Mouse (Mus musculus) MEL (cell line): ENCODE results near the gene Stk4. TPM values are rescaled to one million over a fixed set of nuclear protein-coding genes. Genes with fewer than 3 reads are reported as not detected.

Experiments
- DNase-seq: peaks from one replicate; pipeline ENCODE4 v3.0.0; 2011; ENCODE audit warnings: low read depth, low spot score
- H3K27ac ChIP-seq: 2 replicates; pipeline ENCODE4 v1.5.1; 2012; ENCODE audit warnings: low read depth, mild to moderate bottlenecking, control low read depth, low read length, moderate library complexity; ENCODE audit not compliant: control insufficient read depth
- H3K27me3 ChIP-seq, 2 experiments: fragments of 150-350 bp in 1 of 2; sonication (generic) in 1 of 2; 2 replicates each; pipeline ENCODE4 v1.6.1; 2012; ENCODE audit warnings: low read length in 2 of 2, mild to moderate bottlenecking in 2 of 2, improper control_type of control experiment in 1 of 2, moderate library complexity in 1 of 2; ENCODE audit not compliant: insufficient read depth in 2 of 2, control insufficient read depth in 1 of 2
- H3K36me3 ChIP-seq, 2 experiments: 2 replicates each; pipeline ENCODE4 v1.6.1; 2012 to 2014; ENCODE audit warnings: low read length in 2 of 2, improper control_type of control experiment in 1 of 2, inconsistent platforms in 1 of 2, mild to moderate bottlenecking in 1 of 2; ENCODE audit not compliant: insufficient read depth in 2 of 2, control insufficient read depth in 1 of 2
- H3K4me1 ChIP-seq, 2 experiments: fragments of 150-350 bp in 1 of 2; sonication (generic) in 1 of 2; 2 replicates each; pipeline ENCODE4 v1.6.1; 2012; ENCODE audit warnings: low read length in 2 of 2, improper control_type of control experiment in 1 of 2, mild to moderate bottlenecking in 1 of 2; ENCODE audit not compliant: insufficient read depth in 2 of 2, control insufficient read depth in 1 of 2
- H3K4me3 ChIP-seq, 2 experiments: fragments of 150-350 bp in 1 of 2; sonication (generic) in 1 of 2; 2 replicates each; pipeline ENCODE4 v1.5.1; 2012; ENCODE audit warnings: low read depth in 2 of 2, low read length in 2 of 2, mild to moderate bottlenecking in 2 of 2, moderate library complexity in 2 of 2, control low read depth in 1 of 2, improper control_type of control experiment in 1 of 2; ENCODE audit not compliant: control insufficient read depth in 1 of 2, insufficient read depth in 1 of 2
- H3K79me2 ChIP-seq: 2 replicates; pipeline ENCODE4 v1.6.1; 2012; ENCODE audit warnings: mild to moderate bottlenecking, low read length, moderate library complexity; ENCODE audit not compliant: control insufficient read depth, poor library complexity, insufficient read depth
- H3K9ac ChIP-seq: 2 replicates; pipeline ENCODE4 v1.6.1; 2012; ENCODE audit warnings: low read depth, mild to moderate bottlenecking, control low read depth, low read length, moderate library complexity; ENCODE audit not compliant: control insufficient read depth, poor library complexity, severe bottlenecking
- H3K9me3 ChIP-seq: fragments of 150-350 bp; sonication (generic); replicated peaks from 2 replicates; pipeline ENCODE4 v1.6.1; 2012; ENCODE audit warnings: mild to moderate bottlenecking, low read length, improper control_type of control experiment, moderate library complexity; ENCODE audit not compliant: insufficient read depth
- BHLHE40 ChIP-seq: IDR thresholded peaks from 2 replicates; pipeline ENCODE4 v1.6.1; 2012; ENCODE audit warnings: low read depth, mild to moderate bottlenecking, inconsistent platforms, low read length, improper control_type of control experiment, borderline replicate concordance
- CHD1 ChIP-seq: IDR thresholded peaks from 2 replicates; pipeline ENCODE4 v1.6.1; 2012; ENCODE audit warnings: low read depth, mild to moderate bottlenecking, inconsistent platforms, low read length, improper control_type of control experiment
- CTCF ChIP-seq, 3 experiments: IDR thresholded peaks in 2 of 3; conservative IDR thresholded peaks in 1 of 3; 2 replicates each; pipeline ENCODE4 v1.5.1; 2011 to 2012; ENCODE audit warnings: low read length in 3 of 3, low read depth in 2 of 3, mild to moderate bottlenecking in 2 of 3, improper control_type of control experiment in 1 of 3, inconsistent platforms in 1 of 3, mixed read lengths in 1 of 3, moderate library complexity in 1 of 3; ENCODE audit not compliant: control insufficient read depth in 1 of 3, insufficient read depth in 1 of 3, poor library complexity in 1 of 3, severe bottlenecking in 1 of 3
- E2F4 ChIP-seq: IDR thresholded peaks from 2 replicates; pipeline ENCODE4 v1.6.1; 2011; ENCODE audit warnings: low read depth, low read length, improper control_type of control experiment, borderline replicate concordance
- ELF1 ChIP-seq: IDR thresholded peaks from 2 replicates; pipeline ENCODE4 v1.6.1; 2014; ENCODE audit warnings: low read depth, mild to moderate bottlenecking, inconsistent platforms, low read length, improper control_type of control experiment, moderate library complexity
- EP300 ChIP-seq, 2 experiments: IDR thresholded peaks; 2 replicates each; pipeline ENCODE4 v1.6.1; 2011; ENCODE audit warnings: improper control_type of control experiment in 2 of 2, low read length in 2 of 2, low read depth in 1 of 2, mild to moderate bottlenecking in 1 of 2
- ETS1 ChIP-seq: IDR thresholded peaks from 2 replicates; pipeline ENCODE4 v1.6.1; 2012; ENCODE audit warnings: low read depth, mild to moderate bottlenecking, inconsistent platforms, low read length, improper control_type of control experiment, moderate library complexity
- GABPA ChIP-seq: IDR thresholded peaks from 2 replicates; pipeline ENCODE4 v1.6.1; 2012; ENCODE audit warnings: low read depth, mild to moderate bottlenecking, inconsistent platforms, low read length, improper control_type of control experiment, moderate library complexity
- GATA1 ChIP-seq: IDR thresholded peaks from 2 replicates; pipeline ENCODE4 v1.6.1; 2011; ENCODE audit warnings: low read depth, low read length, improper control_type of control experiment
- HCFC1 ChIP-seq: IDR thresholded peaks from 2 replicates; pipeline ENCODE4 v1.6.1; 2012; ENCODE audit warnings: low read depth, mild to moderate bottlenecking, inconsistent platforms, low read length, improper control_type of control experiment, moderate library complexity
- JUND ChIP-seq: IDR thresholded peaks from 2 replicates; pipeline ENCODE4 v1.6.1; 2011; ENCODE audit warnings: low read depth, mild to moderate bottlenecking, improper control_type of control experiment, low read length
- KAT2A ChIP-seq: conservative IDR thresholded peaks from 2 replicates; pipeline ENCODE4 v1.6.1; 2012; ENCODE audit warnings: low read depth, low read length, improper control_type of control experiment, inconsistent platforms
- MAFK ChIP-seq: IDR thresholded peaks from 2 replicates; pipeline ENCODE4 v1.6.1; 2011; ENCODE audit warnings: low read depth, mild to moderate bottlenecking, low read length, improper control_type of control experiment, borderline replicate concordance
- MAX ChIP-seq: IDR thresholded peaks from 2 replicates; pipeline ENCODE4 v1.6.1; 2011; ENCODE audit warnings: low read length, improper control_type of control experiment
- MAZ ChIP-seq: IDR thresholded peaks from 2 replicates; pipeline ENCODE4 v1.6.1; 2012; ENCODE audit warnings: low read depth, mild to moderate bottlenecking, inconsistent platforms, low read length, improper control_type of control experiment
- MEF2A ChIP-seq: IDR thresholded peaks from 2 replicates; pipeline ENCODE4 v1.6.1; 2014; ENCODE audit warnings: low read depth, mild to moderate bottlenecking, inconsistent platforms, low read length, improper control_type of control experiment; ENCODE audit not compliant: poor library complexity, insufficient replicate concordance, severe bottlenecking; ENCODE audit errors: extremely low read depth
- MXI1 ChIP-seq: IDR thresholded peaks from 2 replicates; pipeline ENCODE4 v1.6.1; 2011; ENCODE audit warnings: mild to moderate bottlenecking, low read depth, low read length, improper control_type of control experiment
- MYB ChIP-seq: IDR thresholded peaks from 2 replicates; pipeline ENCODE4 v1.6.1; 2011; ENCODE audit warnings: mild to moderate bottlenecking, low read depth, low read length, improper control_type of control experiment
- NELFE ChIP-seq: IDR thresholded peaks from 2 replicates; pipeline ENCODE4 v1.6.1; 2011; ENCODE audit warnings: low read depth, low read length, improper control_type of control experiment
- POLR2A ChIP-seq, 2 experiments: IDR thresholded peaks; 2 replicates each; pipeline ENCODE4 v1.6.1; 2011 to 2012; ENCODE audit warnings: low read length in 2 of 2, mild to moderate bottlenecking in 2 of 2, control low read depth in 1 of 2, improper control_type of control experiment in 1 of 2, low read depth in 1 of 2, moderate library complexity in 1 of 2; ENCODE audit not compliant: control insufficient read depth in 1 of 2, insufficient read depth in 1 of 2, poor library complexity in 1 of 2
- POLR2AphosphoS2 ChIP-seq: IDR thresholded peaks from 2 replicates; pipeline ENCODE4 v1.6.1; 2011; ENCODE audit warnings: low read length, improper control_type of control experiment
- POLR2AphosphoS5 ChIP-seq: IDR thresholded peaks from 2 replicates; pipeline ENCODE4 v1.6.1; 2012; ENCODE audit warnings: low read depth, borderline replicate concordance, mild to moderate bottlenecking, inconsistent platforms, low read length, moderate library complexity, mixed read lengths
- RCOR1 ChIP-seq: IDR thresholded peaks from 2 replicates; pipeline ENCODE4 v1.6.1; 2012; ENCODE audit warnings: low read depth, mild to moderate bottlenecking, inconsistent platforms, low read length, improper control_type of control experiment
- SIN3A ChIP-seq: IDR thresholded peaks from 2 replicates; pipeline ENCODE4 v1.6.1; 2012; ENCODE audit warnings: low read length, improper control_type of control experiment, inconsistent platforms
- SMC3 ChIP-seq: IDR thresholded peaks from 2 replicates; pipeline ENCODE4 v1.6.1; 2011; ENCODE audit warnings: low read depth, low read length, improper control_type of control experiment
- TAL1 ChIP-seq: IDR thresholded peaks from 2 replicates; pipeline ENCODE4 v1.6.1; 2012; ENCODE audit warnings: mild to moderate bottlenecking, inconsistent platforms, low read length, moderate library complexity, mixed read lengths
- TBP ChIP-seq: IDR thresholded peaks from 2 replicates; pipeline ENCODE4 v1.8.0; 2011; ENCODE audit warnings: low read depth, low read length, improper control_type of control experiment
- UBTF ChIP-seq: IDR thresholded peaks from 2 replicates; pipeline ENCODE4 v1.6.1; 2012; ENCODE audit warnings: low read depth, mild to moderate bottlenecking, inconsistent platforms, low read length, improper control_type of control experiment, moderate library complexity, borderline replicate concordance; ENCODE audit not compliant: insufficient read depth
- USF2 ChIP-seq, 2 experiments: IDR thresholded peaks; 2 replicates each; pipeline ENCODE4 v1.6.1; 2011 to 2012; ENCODE audit warnings: improper control_type of control experiment in 2 of 2, low read length in 2 of 2, borderline replicate concordance in 1 of 2, inconsistent platforms in 1 of 2, low read depth in 1 of 2, mild to moderate bottlenecking in 1 of 2; ENCODE audit not compliant: insufficient read depth in 1 of 2
- ZC3H11A ChIP-seq: IDR thresholded peaks from 2 replicates; pipeline ENCODE4 v1.6.1; 2012; ENCODE audit warnings: low read depth, mild to moderate bottlenecking, inconsistent platforms, low read length, improper control_type of control experiment
- ZMIZ1 ChIP-seq: IDR thresholded peaks from 2 replicates; pipeline ENCODE4 v1.6.1; 2012; ENCODE audit warnings: low read depth, mild to moderate bottlenecking, inconsistent platforms, low read length, improper control_type of control experiment, moderate library complexity
- ZNF384 ChIP-seq: IDR thresholded peaks from 2 replicates; pipeline ENCODE4 v1.6.1; 2012; ENCODE audit warnings: low read depth, mild to moderate bottlenecking, inconsistent platforms, low read length, improper control_type of control experiment
- polyA plus RNA-seq, 2 experiments: library from polyadenylated mRNA; stranded (reverse) in 1 of 2; unstranded in 1 of 2; fragments of >175 nt in 1 of 2; fragments of >200 nt in 1 of 2; gene quantifications; 2 replicates each; pipeline versions ENCODE4 v1.2.1 to v1.2.4; 2012; ENCODE audit warnings: low replicate concordance in 2 of 2, low read depth in 1 of 2; ENCODE audit not compliant: insufficient read length in 2 of 2, insufficient read depth in 1 of 2, missing spikeins in 1 of 2
- total RNA-seq: library from RNA; depleted of rRNA; stranded (reverse); fragments of 300-350 nt; gene quantifications from 2 replicates; pipeline ENCODE4 v1.2.3, GENCODE M21; 2012

The Stk4 gene
- total and polyA plus RNA-seq, 3 experiments: 46.8 to 56.1 TPM; not detected in 1

GRCm38 (mm10) chr2:164136393-164136792, 66.3 kb downstream of the Stk4 start:
- Histone ChIP-seq H3K27me3 (no peaks in the 10 kb centered on the region), H3K36me3 (peaks cover 0 to 4% of the 10 kb centered on the region in 2 experiments; a peak in 2 of 4 replicates), H3K9me3 (no peaks in the 10 kb centered on the region), H3K79me2 (no peaks in the 10 kb centered on the region), H3K4me3 (no peak overlapping the region), H3K9ac (no peak overlapping the region), H3K27ac (no peak overlapping the region), H3K4me1 (no peaks in the 10 kb centered on the region)
- TF ChIP-seq USF2 (IDR thresholded peaks at IDR 0.05; ENCODE audit: borderline replicate concordance in 1 of 2, insufficient read depth in 1 of 2, low read depth in 1 of 2, low read length in 2 of 2) (no peak), EP300 (IDR thresholded peaks at IDR 0.05; ENCODE audit: low read depth in 1 of 2, low read length in 2 of 2) (no peak), ETS1 (no peak), ZMIZ1 (no peak), RCOR1 (no peak), MAZ (no peak), ZC3H11A (no peak), JUND (no peak), TAL1 (no peak), BHLHE40 (no peak), CHD1 (no peak), MAFK (no peak), GATA1 (no peak), MAX (no peak), SMC3 (no peak), POLR2A (IDR thresholded peaks at IDR 0.05; ENCODE audit: control insufficient read depth in 1 of 2, insufficient read depth in 1 of 2, low read depth in 1 of 2, low read length in 2 of 2, poor library complexity in 1 of 2) (no peak), ELF1 (no peak)
- DNase-seq: no peak

- Histone ChIP-seq H3K9ac (no peak overlapping the region), H3K79me2 (no peaks in the 10 kb centered on the region), H3K9me3 (no peaks in the 10 kb centered on the region), H3K4me3 (no peak overlapping the region), H3K36me3 (peaks cover 0 to 6% of the 10 kb centered on the region in 2 experiments; a peak in 2 of 4 replicates), H3K27ac (no peak overlapping the region), H3K27me3 (no peaks in the 10 kb centered on the region), H3K4me1 (no peaks in the 10 kb centered on the region)
- TF ChIP-seq ETS1: no peak
- TF ChIP-seq MEF2A: no peak
- no peak for TF ChIP-seq SIN3A
- TF ChIP-seq HCFC1: no peak
- no peak for TF ChIP-seq MYB
- no peak for TF ChIP-seq NELFE
- no peak for TF ChIP-seq CTCF (IDR thresholded peaks at IDR 0.05 in 2 of 3, conservative IDR thresholded peaks at IDR 0.05 in 1 of 3; ENCODE audit: control insufficient read depth in 1 of 3, insufficient read depth in 1 of 3, low read depth in 2 of 3, low read length in 3 of 3, poor library complexity in 1 of 3, severe bottlenecking in 1 of 3)
- TF ChIP-seq POLR2AphosphoS5: no peak
- TF ChIP-seq SMC3: no peak
- no peak for TF ChIP-seq KAT2A
- no peak for TF ChIP-seq UBTF
- no peak for TF ChIP-seq TBP
- TF ChIP-seq POLR2AphosphoS2: no peak
- no peak for TF ChIP-seq MXI1
- no peak for TF ChIP-seq ZNF384
- TF ChIP-seq MAFK: no peak
- no peak for TF ChIP-seq E2F4
- TF ChIP-seq GABPA: no peak
- TF ChIP-seq GATA1: no peak
- no peak for DNase-seq
Measured at GRCm38 (mm10) chr2:164137754-164138153, 67.6 kb downstream of the Stk4 start.
